Mouse (Mus musculus): ENCODE results near the gene Itgb3.
A peak's percentile ranks its signal among the peaks of the same experiment; 100 is the strongest.

The Itgb3 gene

GRCm38 (mm10) chr11:104661106-104661505 lies 53.3 kb downstream of the Itgb3 start:
- no peak for DNase-seq (ENCODE audit: low spot score)

- peak; percentile 32 for DNase-seq (ENCODE audit: low spot score)
These were observed 53.9 kb downstream of the Itgb3 start for GRCm38 (mm10) chr11:104661531-104662205.

GRCm38 (mm10) chr11:104662573-104662972 lies 54.8 kb downstream of the Itgb3 start:
- DNase-seq (ENCODE audit: low spot score) = no peak

- no peak for DNase-seq (ENCODE audit: low spot score)
These were observed 55.6 kb downstream of the Itgb3 start for GRCm38 (mm10) chr11:104663241-104663877.

GRCm38 (mm10) chr11:104663878-104664261 lies 56.1 kb downstream of the Itgb3 start:
- no peak for DNase-seq (ENCODE audit: low spot score)

- no peak for DNase-seq (ENCODE audit: low spot score)
These were observed 56.6 kb downstream of the Itgb3 start for GRCm38 (mm10) chr11:104664441-104664840.

GRCm38 (mm10) chr11:104667399-104667798 lies 59.6 kb downstream of the Itgb3 start:
- no peak for DNase-seq (ENCODE audit: low spot score)

- DNase-seq (ENCODE audit: low spot score) = no peak
These were observed 65.6 kb downstream of the Itgb3 start for GRCm38 (mm10) chr11:104673412-104673811.

- DNase-seq (ENCODE audit: low spot score) = no peak
These were observed 67.0 kb downstream of the Itgb3 start for GRCm38 (mm10) chr11:104674768-104675167.

GRCm38 (mm10) chr11:104685548-104685947 lies 77.7 kb downstream of the Itgb3 start, which contains the start of gene Gm11639:
TSS of gene Gm11639 (plus strand) at chr11:104685707.
- DNase-seq (ENCODE audit: low spot score) = no peak

- no peak for DNase-seq (ENCODE audit: low spot score)
These were observed 85.4 kb downstream of the Itgb3 start for GRCm38 (mm10) chr11:104693235-104693634.

- no peak for DNase-seq (ENCODE audit: low spot score)
These were observed 96.3 kb downstream of the Itgb3 start for GRCm38 (mm10) chr11:104704097-104704496.

GRCm38 (mm10) chr11:104707084-104707483 lies 99.3 kb downstream of the Itgb3 start:
- no peak for DNase-seq (ENCODE audit: low spot score)

Data from layer of hippocampus, adult 9-10 months (tissue).